Mouse (Mus musculus): Measurements from ENCODE around the gene Fn3k.
A peak's percentile ranks its signal among the peaks of the same experiment; 100 is the strongest.

Gene Fn3k

GRCm38 (mm10) chr11:121434156-121435155 lies at the start of gene Fn3k:
TSS of gene Fn3k (plus strand) at chr11:121434913.
- peak; percentile 61 for DNase-seq (ENCODE audit: low spot score)

GRCm38 (mm10) chr11:121387750-121388553 lies 46.8 kb upstream of the Fn3k start, which contains the start of gene Rab40b:
TSS of gene Rab40b (minus strand) at chr11:121388251.
- peak; percentile 78 for DNase-seq (ENCODE audit: low spot score)

- DNase-seq (ENCODE audit: low spot score), result no peak
These were observed 46.2 kb upstream of the Fn3k start for GRCm38 (mm10) chr11:121388554-121388945.

GRCm38 (mm10) chr11:121390793-121391192 lies 43.9 kb upstream of the Fn3k start:
- DNase-seq (ENCODE audit: low spot score), result no peak

- DNase-seq (ENCODE audit: low spot score), result no peak
These were observed 42.3 kb upstream of the Fn3k start for GRCm38 (mm10) chr11:121392405-121392804.

- DNase-seq (ENCODE audit: low spot score), result no peak
These were observed 27.2 kb upstream of the Fn3k start for GRCm38 (mm10) chr11:121407366-121408155.

GRCm38 (mm10) chr11:121414762-121415161 lies 20.0 kb upstream of the Fn3k start:
- DNase-seq (ENCODE audit: low spot score), result no peak

- DNase-seq (ENCODE audit: low spot score), result no peak
These were observed 19.4 kb upstream of the Fn3k start for GRCm38 (mm10) chr11:121415351-121415750.

GRCm38 (mm10) chr11:121417971-121418370 lies 16.7 kb upstream of the Fn3k start:
- no peak for DNase-seq (ENCODE audit: low spot score)

GRCm38 (mm10) chr11:121418932-121419331 lies 15.8 kb upstream of the Fn3k start:
- no peak for DNase-seq (ENCODE audit: low spot score)

- no peak for DNase-seq (ENCODE audit: low spot score)
These were observed 14.3 kb upstream of the Fn3k start for GRCm38 (mm10) chr11:121420379-121420778.

GRCm38 (mm10) chr11:121420830-121421552 lies 13.7 kb upstream of the Fn3k start, which contains the start of gene Fn3krp:
TSS of gene Fn3krp (plus strand) at chr11:121421401.
- DNase-seq (ENCODE audit: low spot score), result peak; percentile 98

- no peak for DNase-seq (ENCODE audit: low spot score)
These were observed 13.1 kb upstream of the Fn3k start for GRCm38 (mm10) chr11:121421553-121422173.

GRCm38 (mm10) chr11:121433397-121433796 lies 1.3 kb upstream of the Fn3k start:
- no peak for DNase-seq (ENCODE audit: low spot score)

- DNase-seq (ENCODE audit: low spot score), result no peak
These were observed 2.5 kb downstream of the Fn3k start for GRCm38 (mm10) chr11:121437236-121437635.

- DNase-seq (ENCODE audit: low spot score), result no peak
These were observed 5.1 kb downstream of the Fn3k start for GRCm38 (mm10) chr11:121439686-121440292.

GRCm38 (mm10) chr11:121441653-121442052 lies 6.9 kb downstream of the Fn3k start:
- no peak for DNase-seq (ENCODE audit: low spot score)

- no peak for DNase-seq (ENCODE audit: low spot score)
These were observed 7.4 kb downstream of the Fn3k start for GRCm38 (mm10) chr11:121442076-121442475.

GRCm38 (mm10) chr11:121451216-121451726 lies 16.6 kb downstream of the Fn3k start:
- no peak for DNase-seq (ENCODE audit: low spot score)
